Mouse (Mus musculus) CH12.LX (cell line): ENCODE data around the gene Stxbp3.

ENCODE experiments used
- CTCF ChIP-seq, 2 experiments: IDR thresholded peaks in 1 of 2; conservative IDR thresholded peaks in 1 of 2; 2 replicates each; pipeline ENCODE4 v1.5.1; 2011 to 2012; ENCODE audit warnings: low read depth in 2 of 2, low read length in 2 of 2, improper control_type of control experiment in 1 of 2, inconsistent platforms in 1 of 2, mild to moderate bottlenecking in 1 of 2, moderate library complexity in 1 of 2
- JUN ChIP-seq: IDR thresholded peaks from 2 replicates; pipeline ENCODE4 v1.6.1; 2011; ENCODE audit warnings: low read depth, mild to moderate bottlenecking, low read length, improper control_type of control experiment, moderate library complexity; ENCODE audit not compliant: insufficient read depth
- MAFK ChIP-seq: IDR thresholded peaks from 2 replicates; pipeline ENCODE4 v1.6.1; 2011; ENCODE audit warnings: low read length, improper control_type of control experiment; ENCODE audit not compliant: insufficient replicate concordance
- POLR2A ChIP-seq: IDR thresholded peaks from 2 replicates; pipeline ENCODE4 v1.6.1; 2011; ENCODE audit warnings: low read depth, mild to moderate bottlenecking, improper control_type of control experiment, low read length

- TF ChIP-seq POLR2A: no peak
- no peak for TF ChIP-seq CTCF (conservative IDR thresholded peaks at IDR 0.05 in 1 of 2, IDR thresholded peaks at IDR 0.05 in 1 of 2; ENCODE audit: low read depth in 2 of 2, low read length in 2 of 2)
- no peak for TF ChIP-seq JUN
- TF ChIP-seq MAFK: no peak
Measured at GRCm38 (mm10) chr3:108815631-108816030, 24.7 kb downstream of the Stxbp3 start.
